Mouse (Mus musculus) cortical plate, adult 2 months (tissue): ENCODE measurements around the gene Sel1l. TPM values are rescaled to one million over a fixed set of nuclear protein-coding genes. Genes with fewer than 3 reads are reported as not detected.
A peak's percentile ranks its signal among the peaks of the same experiment; 100 is the strongest.

Source experiments
- H3K27ac ChIP-seq: fragments of 200-500 bp; 2 replicates; pipeline ENCODE4 v1.5.1; 2012; ENCODE audit warnings: low read length, control low read depth, inconsistent platforms; ENCODE audit not compliant: insufficient read depth
- H3K4me1 ChIP-seq: fragments of 200-500 bp; 2 replicates; pipeline ENCODE4 v1.6.1; 2011; ENCODE audit warnings: low read length; ENCODE audit not compliant: control insufficient read depth, insufficient read depth
- H3K4me3 ChIP-seq: fragments of 200-500 bp; 2 replicates; pipeline ENCODE4 v1.5.1; 2011; ENCODE audit warnings: mild to moderate bottlenecking, low read length, control low read depth; ENCODE audit not compliant: insufficient read depth
- CTCF ChIP-seq: fragments of 200-500 bp; IDR thresholded peaks from 2 replicates; pipeline ENCODE4 v1.5.1; 2011; ENCODE audit warnings: mild to moderate bottlenecking, control low read depth, low read length; ENCODE audit not compliant: insufficient read depth; ENCODE audit errors: extremely low read depth
- POLR2A ChIP-seq: fragments of 200-500 bp; IDR thresholded peaks from 2 replicates; pipeline ENCODE4 v1.6.1; 2011; ENCODE audit warnings: mild to moderate bottlenecking, low read length, control low read depth; ENCODE audit not compliant: insufficient read depth; ENCODE audit errors: extremely low read depth
- polyA plus RNA-seq: library from polyadenylated mRNA; depleted of rRNA; stranded (reverse); fragments of >200 nt; gene quantifications from 2 replicates; pipeline ENCODE4 v1.2.3, GENCODE M21; 2012; rRNA removed

Sel1l gene
- polyA plus RNA-seq: 98.9 and 107 TPM in 2 replicates

GRCm38 (mm10) chr12:91849045-91849467, at the start of gene Sel1l:
Gene Sel1l (minus strand): TSS chr12:91849157.
- Histone ChIP-seq H3K4me1 (peaks cover 2% of the 10 kb centered on the region), H3K4me3 (peak within 1 kb of the TSS; percentile 81), H3K27ac (no peak within 1 kb of the TSS; the same call in 1 of the 2 replicates)
- TF ChIP-seq POLR2A: peak; percentile 87; the same call in 1 of the 2 replicates
- TF ChIP-seq CTCF: no peak

GRCm38 (mm10) chr12:91892622-91893560, 43.9 kb upstream of the Sel1l start:
- TF ChIP-seq POLR2A (no peak), CTCF (no peak)
- no peak overlapping the region for H3K4me3 ChIP-seq
- no peaks in the 10 kb centered on the region for H3K4me1 ChIP-seq
- H3K27ac ChIP-seq: no peak overlapping the region

DNA sequence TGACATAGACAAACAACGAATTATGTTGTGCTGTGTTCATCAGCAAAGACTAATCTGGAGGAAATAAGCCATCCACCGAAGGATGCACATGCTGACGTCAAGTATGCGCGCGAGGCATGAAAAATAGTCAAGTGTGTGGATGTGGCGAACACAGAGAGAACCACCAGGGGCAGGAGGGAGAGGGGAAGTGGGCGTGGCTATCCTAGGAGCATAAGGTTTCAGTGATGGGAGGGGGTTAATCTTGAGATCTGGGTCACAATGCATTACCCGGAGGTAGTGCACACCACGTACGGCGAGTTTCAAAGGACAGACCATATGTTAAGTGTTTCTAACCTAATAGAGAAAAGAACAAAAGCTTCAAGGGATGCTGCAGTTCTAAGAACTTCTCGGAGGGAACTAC, 31.5 kb upstream of the Sel1l start:
- Histone ChIP-seq H3K27ac (no peak overlapping the region), H3K4me1 (no peaks in the 10 kb centered on the region; the same call in 1 of the 2 replicates), H3K4me3 (no peak overlapping the region)
- TF ChIP-seq CTCF (no peak), POLR2A (no peak)

- no peaks in the 10 kb centered on the region; the same call in 1 of the 2 replicates for H3K4me1 ChIP-seq
- H3K4me3 ChIP-seq: 0 out of 2 replicates have a peak overlapping the region, but pooled peaks have one; percentile 7
- no peak overlapping the region for H3K27ac ChIP-seq
- TF ChIP-seq POLR2A (0 out of 2 replicates have a peak, but pooled peaks have one; percentile 34), CTCF (no peak)
These were observed 29.9 kb upstream of the Sel1l start for GRCm38 (mm10) chr12:91878912-91879250.

- H3K4me3 ChIP-seq: 0 out of 2 replicates have a peak overlapping the region, but pooled peaks have one; percentile 7
- no peaks in the 10 kb centered on the region; the same call in 1 of the 2 replicates for H3K4me1 ChIP-seq
- TF ChIP-seq POLR2A (no peak), CTCF (no peak)
- H3K27ac ChIP-seq: peak overlapping the region; percentile 48; the same call in 1 of the 2 replicates
These were observed 29.3 kb upstream of the Sel1l start for GRCm38 (mm10) chr12:91878056-91878911.

GRCm38 (mm10) chr12:91877646-91878045, 28.7 kb upstream of the Sel1l start:
- peak; percentile 62 for TF ChIP-seq CTCF
- TF ChIP-seq POLR2A: no peak
- Histone ChIP-seq H3K27ac (0 out of 2 replicates have a peak overlapping the region, but pooled peaks have one; percentile 48), H3K4me1 (no peaks in the 10 kb centered on the region; the same call in 1 of the 2 replicates), H3K4me3 (no peak overlapping the region)

- H3K4me3 ChIP-seq: no peak overlapping the region
- H3K4me1 ChIP-seq: no peaks in the 10 kb centered on the region
- no peak overlapping the region for H3K27ac ChIP-seq
- 0 out of 2 replicates have a peak, but pooled peaks have one; percentile 21 for TF ChIP-seq POLR2A
- TF ChIP-seq CTCF: no peak
These were observed 21.7 kb upstream of the Sel1l start for GRCm38 (mm10) chr12:91870671-91871070.

- no peak overlapping the region for H3K27ac ChIP-seq
- no peak for TF ChIP-seq CTCF
- TF ChIP-seq POLR2A: no peak
- H3K4me1 ChIP-seq: no peaks in the 10 kb centered on the region
- H3K4me3 ChIP-seq: no peak overlapping the region
These were observed 20.4 kb upstream of the Sel1l start for GRCm38 (mm10) chr12:91869352-91869751.

DNA sequence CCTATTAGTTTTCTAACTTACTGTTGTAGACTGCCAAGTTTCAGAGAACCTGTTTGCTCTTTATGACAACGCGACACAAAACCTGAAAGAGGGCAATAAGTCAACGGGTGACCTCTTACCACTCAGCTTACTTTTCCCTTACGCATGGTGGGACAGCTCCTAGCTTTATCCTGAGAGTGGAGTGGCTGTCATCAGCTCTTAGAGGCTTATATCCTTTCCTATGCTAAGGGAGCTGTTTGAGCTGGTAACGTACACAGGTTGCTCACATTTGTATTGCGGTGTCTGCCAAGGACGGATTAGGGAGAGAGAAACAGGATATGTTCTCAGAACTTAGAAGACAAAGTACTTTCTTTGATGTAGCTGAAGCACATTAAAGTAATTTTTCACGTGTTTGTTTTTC, 5.4 kb upstream of the Sel1l start:
- TF ChIP-seq CTCF: no peak
- TF ChIP-seq POLR2A: no peak
- Histone ChIP-seq H3K27ac (no peak overlapping the region), H3K4me1 (no peaks in the 10 kb centered on the region), H3K4me3 (no peak overlapping the region)
